Mouse (Mus musculus) lung, adult 18-20 months (tissue): ENCODE results near the gene Gm17606.
"Not testable (repeated sequence)": the region's sequence is repeated elsewhere in the genome, so short reads cannot be mapped to it uniquely, and the experiment has no call there.

Experiments used
- DNase-seq, 2 experiments: peaks; one replicate each; pipeline ENCODE4 v3.0.0; 2022; ENCODE audit warnings: mixed read lengths in 2 of 2

The Gm17606 gene

GRCm38 (mm10) chr14:54640946-54641304 lies at the start of gene Gm17606:
Gene Gm17606, plus strand, starts transcription at chr14:54640952.
- no peak for DNase-seq

- no peak for DNase-seq
These were observed 49.7 kb upstream of the Gm17606 start for GRCm38 (mm10) chr14:54591056-54591455.

- DNase-seq: no peak
These were observed 48.3 kb upstream of the Gm17606 start for GRCm38 (mm10) chr14:54592319-54592934.

GRCm38 (mm10) chr14:54594055-54594454 lies 46.7 kb upstream of the Gm17606 start:
- DNase-seq: no peak

- DNase-seq: no peak
These were observed 45.9 kb upstream of the Gm17606 start for GRCm38 (mm10) chr14:54594631-54595414.

GRCm38 (mm10) chr14:54597084-54597483 lies 43.7 kb upstream of the Gm17606 start:
- no peak for DNase-seq

GRCm38 (mm10) chr14:54601601-54602000 lies 39.2 kb upstream of the Gm17606 start:
- DNase-seq: no peak

- DNase-seq: no peak
These were observed 38.1 kb upstream of the Gm17606 start for GRCm38 (mm10) chr14:54602613-54603012.

GRCm38 (mm10) chr14:54603038-54603654 lies 37.6 kb upstream of the Gm17606 start:
- DNase-seq: peak; percentile 97 to 98

GRCm38 (mm10) chr14:54603686-54604085 lies 37.1 kb upstream of the Gm17606 start:
- no peak for DNase-seq

GRCm38 (mm10) chr14:54605752-54606321 lies 34.9 kb upstream of the Gm17606 start, which contains the start of gene 4931414P19Rik:
Gene 4931414P19Rik, minus strand, starts transcription at chr14:54605993.
- peak; percentile 76 to 83 for DNase-seq

GRCm38 (mm10) chr14:54607226-54607625 lies 33.5 kb upstream of the Gm17606 start:
- no peak for DNase-seq

- no peak for DNase-seq
These were observed 31.5 kb upstream of the Gm17606 start for GRCm38 (mm10) chr14:54609245-54609644.

GRCm38 (mm10) chr14:54609962-54610361 lies 30.8 kb upstream of the Gm17606 start:
- DNase-seq: peak in 1 of 2 experiments; percentile 19

- no peak for DNase-seq
These were observed 30.1 kb upstream of the Gm17606 start for GRCm38 (mm10) chr14:54610648-54611047.

- DNase-seq: not testable (repeated sequence)
These were observed 26.6 kb upstream of the Gm17606 start for GRCm38 (mm10) chr14:54614130-54614529.

- no peak for DNase-seq
These were observed 24.4 kb upstream of the Gm17606 start for GRCm38 (mm10) chr14:54616226-54616825.

- no peak for DNase-seq
These were observed 23.4 kb upstream of the Gm17606 start for GRCm38 (mm10) chr14:54617152-54617896.

- peak; percentile 87 to 90 for DNase-seq
These were observed 22.8 kb upstream of the Gm17606 start, which contains the start of gene Psmb5 for GRCm38 (mm10) chr14:54617897-54618365. Gene Psmb5, minus strand, starts transcription at chr14:54618022.

GRCm38 (mm10) chr14:54621133-54621532 lies 19.6 kb upstream of the Gm17606 start, which contains the start of gene Psmb11:
Gene Psmb11, plus strand, starts transcription at chr14:54621433.
- no peak for DNase-seq

- no peak for DNase-seq
These were observed 17.4 kb upstream of the Gm17606 start for GRCm38 (mm10) chr14:54623334-54623733.

- DNase-seq: no peak
These were observed 15.8 kb upstream of the Gm17606 start for GRCm38 (mm10) chr14:54624976-54625375.
